Mouse (Mus musculus): Measurements from ENCODE around the gene Rnf41. TPM values are rescaled to one million over a fixed set of nuclear protein-coding genes. Genes with fewer than 3 reads are reported as not detected.

Rnf41 gene
- polyA plus RNA-seq, 2 experiments = 4.8 to 5.9 TPM

DNA sequence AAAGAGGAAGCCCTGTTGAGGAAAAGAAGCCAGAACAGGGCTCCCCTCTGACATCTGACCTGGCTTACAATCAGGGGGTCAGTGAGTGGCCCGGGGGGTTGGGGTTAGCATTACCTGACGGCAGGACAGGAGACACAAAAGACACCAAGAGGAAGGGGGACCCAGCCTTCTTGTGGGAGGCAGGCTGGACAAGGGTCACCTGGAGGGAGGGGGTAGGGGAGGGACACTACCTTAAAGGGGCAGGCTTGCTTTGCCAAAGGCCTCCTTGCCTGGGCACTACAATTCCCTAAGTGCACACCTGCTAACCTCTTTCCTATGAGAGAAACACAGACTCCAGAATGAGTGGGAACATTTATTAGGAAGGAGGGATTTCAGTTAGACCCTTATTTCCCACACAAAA, 10.4 kb upstream of the Rnf41 start, which contains the start of gene Slc39a5:
Gene Slc39a5, minus strand, starts transcription at position 174 of the 400 bp plus-strand sequence.
- Histone ChIP-seq H3K9ac (replicated peaks) (no peak within 1 kb of the TSS), H3K27me3 (ENCODE audit: control insufficient read depth, insufficient read depth, low read length) (no peaks in the 10 kb centered on the region), H3K9me3 (ENCODE audit: control insufficient read depth, low read length) (no peaks in the 10 kb centered on the region), H3K36me3 (replicated peaks; ENCODE audit: control insufficient read depth, insufficient read depth, low read depth) (no peaks in the 10 kb centered on the region; the same call in 1 of the 2 replicates), H3K4me1 (replicated peaks; ENCODE audit: control insufficient read depth in 2 of 2, insufficient read depth in 2 of 2, low read length in 1 of 2) (no peaks in the 10 kb centered on the region; a peak in 1 of 4 replicates), H3K4me3 (ENCODE audit: insufficient read depth in 1 of 2, low read depth in 2 of 2, low read length in 2 of 2) (peak within 1 kb of the TSS; percentile 43 to 46), H3K27ac (no peak within 1 kb of the TSS), H3K4me2 (ENCODE audit: low read depth) (peak within 1 kb of the TSS; percentile 39)
- WGBS (ENCODE audit: insufficient replicate concordance) = 53% methylated on average over 2 of the region's 2 CpGs
- no peak for DNase-seq (ENCODE audit: low read depth in 3 of 3, low spot score in 3 of 3)
- no peak for ATAC-seq (ENCODE audit: insufficient read depth)
- TF ChIP-seq CTCF (IDR thresholded peaks at IDR 0.05; ENCODE audit: low read depth) (no peak), EP300 (IDR thresholded peaks at IDR 0.05; ENCODE audit: low read depth) (no peak)

- Histone ChIP-seq H3K4me3 (ENCODE audit: insufficient read depth in 1 of 2, low read depth in 2 of 2, low read length in 2 of 2) (no peak overlapping the region), H3K36me3 (replicated peaks; ENCODE audit: control insufficient read depth, insufficient read depth, low read depth) (no peaks in the 10 kb centered on the region; the same call in 1 of the 2 replicates), H3K27ac (no peak overlapping the region), H3K9me3 (ENCODE audit: control insufficient read depth, low read length) (no peaks in the 10 kb centered on the region), H3K4me1 (replicated peaks; ENCODE audit: control insufficient read depth in 2 of 2, insufficient read depth in 2 of 2, low read length in 1 of 2) (no peaks in the 10 kb centered on the region), H3K9ac (replicated peaks) (no peak overlapping the region), H3K4me2 (ENCODE audit: low read depth) (no peak overlapping the region), H3K27me3 (ENCODE audit: control insufficient read depth, insufficient read depth, low read length) (no peaks in the 10 kb centered on the region)
- WGBS (ENCODE audit: insufficient replicate concordance) = 59% methylated on average over 9 of the region's 9 CpGs
- DNase-seq (ENCODE audit: low read depth in 3 of 3, low spot score in 3 of 3) (no peak), ATAC-seq (ENCODE audit: insufficient read depth) (no peak)
- TF ChIP-seq CTCF (IDR thresholded peaks at IDR 0.05; ENCODE audit: low read depth) (no peak), EP300 (IDR thresholded peaks at IDR 0.05; ENCODE audit: low read depth) (no peak)
Observed at GRCm38 (mm10) chr10:128401638-128402037, 9.8 kb upstream of the Rnf41 start.

DNA sequence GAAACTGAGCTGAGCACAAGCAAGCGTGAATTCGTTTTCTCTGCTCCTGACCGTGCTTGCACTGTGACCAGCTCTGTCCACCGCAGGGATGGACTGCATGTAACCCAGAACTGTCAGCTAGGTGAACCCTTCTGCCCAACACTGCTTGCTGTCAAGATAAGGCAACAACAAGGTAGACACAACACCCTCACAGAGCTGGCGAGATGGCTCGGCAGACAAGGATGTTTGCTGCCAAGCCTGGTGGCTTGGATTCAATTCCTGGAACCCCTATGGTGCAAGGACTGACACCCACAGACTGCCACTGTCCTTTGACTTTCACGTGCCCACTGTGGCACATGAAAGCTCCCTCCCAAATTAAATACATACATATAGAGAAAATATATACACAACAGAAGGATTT, 7.5 kb upstream of the Rnf41 start:
- Histone ChIP-seq H3K27me3 (ENCODE audit: control insufficient read depth, insufficient read depth, low read length) (no peaks in the 10 kb centered on the region), H3K9me3 (ENCODE audit: control insufficient read depth, low read length) (no peaks in the 10 kb centered on the region), H3K4me1 (replicated peaks; ENCODE audit: control insufficient read depth in 2 of 2, insufficient read depth in 2 of 2, low read length in 1 of 2) (peaks cover 0 to 5% of the 10 kb centered on the region in 2 experiments; a peak in 1 of 4 replicates), H3K36me3 (replicated peaks; ENCODE audit: control insufficient read depth, insufficient read depth, low read depth) (no peaks in the 10 kb centered on the region; the same call in 1 of the 2 replicates), H3K9ac (replicated peaks) (no peak overlapping the region), H3K4me3 (ENCODE audit: insufficient read depth in 1 of 2, low read depth in 2 of 2, low read length in 2 of 2) (no peak overlapping the region), H3K27ac (no peak overlapping the region), H3K4me2 (ENCODE audit: low read depth) (no peak overlapping the region)
- TF ChIP-seq CTCF (IDR thresholded peaks at IDR 0.05; ENCODE audit: low read depth) = no peak
- no peak for TF ChIP-seq EP300 (IDR thresholded peaks at IDR 0.05; ENCODE audit: low read depth)
- ATAC-seq (ENCODE audit: insufficient read depth) (no peak), DNase-seq (ENCODE audit: low read depth in 3 of 3, low spot score in 3 of 3) (no peak)
- WGBS (ENCODE audit: insufficient replicate concordance) = 74% methylated on average over 7 of the region's 7 CpGs

DNA sequence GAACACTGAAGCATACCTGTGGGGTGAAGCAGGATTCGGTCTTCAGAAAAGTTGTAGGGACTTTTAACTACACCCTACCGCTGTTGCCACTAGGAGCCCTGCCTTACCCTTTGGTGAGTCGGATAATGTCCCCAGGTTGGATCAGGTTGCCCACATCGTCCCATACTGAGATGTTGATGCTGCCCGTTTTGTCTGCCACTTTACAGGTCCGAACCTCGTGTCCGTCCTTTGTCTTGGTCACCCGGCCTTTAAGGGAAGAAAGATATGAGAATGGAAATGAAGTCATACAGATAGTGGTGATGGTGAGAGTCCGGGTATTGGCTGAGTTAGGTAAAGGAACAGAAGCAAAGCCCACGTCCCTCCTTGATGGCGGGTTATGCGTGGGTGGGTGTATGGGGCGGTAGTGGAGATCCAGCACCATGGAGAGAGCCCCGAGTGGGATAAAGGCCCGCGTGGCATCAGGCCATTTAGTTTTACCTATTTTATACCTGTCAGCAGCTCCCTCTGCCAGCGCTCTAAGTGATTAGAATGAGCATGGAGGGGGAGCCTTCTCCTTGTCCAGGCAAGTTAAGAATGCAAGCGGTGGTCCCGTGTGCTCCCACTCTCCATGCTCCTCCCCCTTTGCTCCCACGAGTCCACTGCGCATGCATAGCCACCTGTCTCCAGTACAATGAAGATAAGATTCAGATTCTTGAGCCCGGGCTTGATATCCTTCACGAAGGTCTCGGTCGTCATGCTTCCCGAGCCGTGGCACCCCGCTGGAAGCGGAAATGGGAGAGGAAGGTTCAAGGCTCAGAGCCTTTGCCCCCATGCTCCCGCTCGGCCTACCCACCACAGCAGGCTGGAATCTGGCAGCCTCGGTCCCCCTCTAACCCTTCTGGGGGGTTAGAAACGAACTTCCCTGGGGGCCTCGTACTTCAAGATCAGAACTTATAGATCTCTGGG, 2.6 kb upstream of the Rnf41 start:
- 17% methylated on average over 35 of the region's 35 CpGs for WGBS (ENCODE audit: insufficient replicate concordance)
- Histone ChIP-seq H3K4me1 (replicated peaks; ENCODE audit: control insufficient read depth in 2 of 2, insufficient read depth in 2 of 2, low read length in 1 of 2) (peaks cover 8 to 23% of the 10 kb centered on the region in 2 experiments), H3K27ac (peak overlapping the region; percentile 4; the same call in 1 of the 2 replicates), H3K4me2 (ENCODE audit: low read depth) (peak overlapping the region; percentile 86), H3K4me3 (ENCODE audit: insufficient read depth in 1 of 2, low read depth in 2 of 2, low read length in 2 of 2) (peak overlapping the region; percentile 78 to 79), H3K9me3 (ENCODE audit: control insufficient read depth, low read length) (no peaks in the 10 kb centered on the region), H3K36me3 (replicated peaks; ENCODE audit: control insufficient read depth, insufficient read depth, low read depth) (no peaks in the 10 kb centered on the region; the same call in 1 of the 2 replicates), H3K27me3 (ENCODE audit: control insufficient read depth, insufficient read depth, low read length) (no peaks in the 10 kb centered on the region), H3K9ac (replicated peaks) (peak overlapping the region; percentile 71)
- DNase-seq (ENCODE audit: low read depth in 3 of 3, low spot score in 3 of 3) (no peak), ATAC-seq (ENCODE audit: insufficient read depth) (no peak)
- TF ChIP-seq CTCF (IDR thresholded peaks at IDR 0.05; ENCODE audit: low read depth) = no peak
